Mouse (Mus musculus): ENCODE measurements at regions not wholly inside any gene's neighbourhood (a gene's known extent, or its start where the extent isn't known, plus 50 kb on each side); places are given as distances from the start of the nearest gene placed in this dataset.
A peak's percentile ranks its signal among the peaks of the same experiment; 100 is the strongest.

DNA sequence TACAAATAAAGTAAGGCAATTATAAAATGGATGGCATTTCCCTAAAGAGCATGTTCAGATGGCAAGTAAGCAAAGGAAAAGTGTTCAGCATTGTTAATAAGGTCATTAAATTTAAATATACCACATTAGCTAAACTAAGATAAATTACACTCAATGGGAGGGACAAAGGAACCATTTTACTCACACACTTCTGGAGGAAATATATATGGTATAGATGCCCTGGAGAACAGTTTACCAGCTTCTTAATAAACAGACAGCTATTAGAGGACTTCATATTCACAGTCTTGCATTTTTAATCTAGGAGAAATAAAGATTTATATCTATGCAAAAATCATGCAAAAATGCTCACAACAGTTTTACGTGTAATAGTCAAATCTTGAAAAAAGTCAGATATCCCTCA is 183.8 kb downstream of the Dthd1 start:
- no peak for ATAC-seq (replicated peaks; ENCODE audit: poor library complexity)

DNA sequence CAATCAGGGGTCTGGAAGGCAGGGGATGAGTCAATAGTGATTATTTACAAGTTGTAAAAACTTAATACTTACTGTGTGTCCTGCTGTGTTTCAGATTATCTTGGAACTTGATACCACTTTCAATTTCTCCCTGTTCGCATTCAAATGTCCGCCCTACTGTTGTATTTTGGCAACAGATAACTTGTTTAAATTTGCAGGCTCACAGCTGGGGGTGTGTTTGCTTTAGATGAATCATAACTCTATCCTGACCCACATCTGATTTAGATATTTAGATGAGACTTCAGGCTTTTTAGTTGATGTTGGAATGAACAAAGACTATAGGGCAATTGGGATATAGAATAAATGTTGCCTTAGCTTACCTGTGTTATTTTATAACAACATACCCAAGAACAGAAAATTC is 220.8 kb downstream of the Dthd1 start:
- no peak for ATAC-seq (replicated peaks; ENCODE audit: poor library complexity)

DNA sequence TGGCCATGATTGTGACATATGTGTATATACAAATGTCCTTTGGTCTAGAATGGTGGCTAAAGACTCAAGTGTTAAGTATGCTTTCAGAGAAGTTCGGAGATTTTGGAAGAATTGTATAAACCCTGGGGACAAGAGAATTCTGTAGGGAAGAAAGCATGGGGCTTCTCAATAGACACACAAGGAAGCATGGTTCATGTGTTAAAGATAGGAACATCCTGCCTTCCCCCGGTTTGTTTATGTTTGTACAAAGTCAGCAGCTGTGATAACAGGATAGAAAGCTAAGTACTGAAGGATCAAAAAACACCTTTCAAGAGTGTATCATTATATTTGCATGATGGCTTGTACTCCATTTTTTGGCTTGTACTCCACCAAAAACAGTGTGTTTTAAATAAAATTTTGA is 232.1 kb downstream of the Dthd1 start:
- no peak for ATAC-seq (replicated peaks; ENCODE audit: poor library complexity)

DNA sequence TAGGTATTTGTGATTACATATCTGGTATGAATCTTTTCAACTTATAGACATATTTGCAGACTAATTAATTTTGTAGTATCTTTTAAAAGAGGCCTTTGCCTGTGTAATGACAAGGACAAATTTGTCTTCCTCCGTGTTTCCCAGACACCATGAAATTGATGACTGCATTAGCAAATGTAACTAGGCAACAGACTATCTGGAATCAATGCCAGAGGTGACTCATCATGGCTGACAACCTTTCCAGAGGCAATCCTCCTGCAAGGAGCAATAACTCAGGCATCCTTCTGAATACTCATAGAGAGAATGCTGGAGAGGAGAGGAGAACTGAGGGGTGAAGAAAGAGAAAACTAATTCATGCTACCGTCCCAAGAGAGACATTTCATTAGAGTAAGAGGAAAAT is 249.7 kb downstream of the Dthd1 start:
- ATAC-seq (replicated peaks; ENCODE audit: poor library complexity) = no peak

DNA sequence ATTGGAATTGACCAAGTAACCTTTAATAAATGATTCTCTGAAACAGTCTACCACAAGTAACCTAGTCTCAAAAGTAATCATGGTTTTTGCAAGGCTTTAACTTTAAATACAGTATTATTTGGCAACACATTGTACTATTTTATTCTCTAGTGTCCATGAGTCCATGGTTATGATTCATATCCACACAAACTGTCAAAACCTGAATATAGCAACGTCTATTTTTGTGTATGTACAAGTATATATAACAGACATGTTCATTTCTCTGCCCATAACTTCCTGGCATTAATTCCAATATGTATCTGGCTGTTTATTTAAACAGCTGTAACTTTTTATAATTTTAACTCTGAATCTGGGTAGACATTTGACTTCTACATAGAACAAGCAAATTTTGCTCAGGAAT is 253.2 kb downstream of the Dthd1 start:
- no peak for ATAC-seq (replicated peaks; ENCODE audit: poor library complexity)

DNA sequence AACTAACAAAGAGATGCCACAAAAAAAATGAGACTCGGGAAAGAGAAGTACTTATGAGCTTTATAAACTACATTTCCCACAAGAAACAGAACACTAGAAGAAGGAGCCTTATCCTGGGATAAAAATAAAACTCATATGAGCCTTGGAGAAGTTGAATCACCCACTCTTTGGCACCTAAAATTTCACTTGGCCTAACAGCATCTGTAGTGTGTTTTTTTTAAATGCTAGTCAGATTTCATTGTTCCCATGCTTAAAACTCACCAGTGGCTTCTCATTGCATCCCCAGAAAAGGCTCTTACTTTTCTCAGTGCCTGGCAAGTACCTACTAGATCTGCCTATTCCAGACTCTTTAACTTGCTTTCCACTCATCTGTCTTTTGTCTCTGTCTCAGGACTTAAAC is 284.5 kb downstream of the Dthd1 start:
- no peak for ATAC-seq (replicated peaks; ENCODE audit: poor library complexity)

DNA sequence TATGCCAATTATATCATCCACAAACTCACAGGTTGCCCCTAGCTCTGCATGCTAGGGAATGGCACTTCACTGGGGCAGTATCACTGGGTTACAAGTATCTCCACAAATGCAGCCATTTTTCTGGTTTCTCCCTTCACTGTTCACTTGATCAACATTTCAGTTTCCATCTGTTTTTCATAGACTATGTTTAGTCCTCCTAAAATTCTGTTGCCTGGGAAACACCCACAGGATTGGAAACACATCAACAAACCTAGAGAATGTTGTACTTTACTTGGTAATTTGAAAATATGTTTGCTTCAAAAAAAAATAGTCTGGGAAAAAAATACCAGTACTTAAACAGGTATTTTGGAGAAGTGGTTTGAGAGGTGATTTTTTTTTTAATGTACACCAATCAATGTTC is 318.9 kb downstream of the Dthd1 start:
- no peak for ATAC-seq (replicated peaks; ENCODE audit: poor library complexity)

DNA sequence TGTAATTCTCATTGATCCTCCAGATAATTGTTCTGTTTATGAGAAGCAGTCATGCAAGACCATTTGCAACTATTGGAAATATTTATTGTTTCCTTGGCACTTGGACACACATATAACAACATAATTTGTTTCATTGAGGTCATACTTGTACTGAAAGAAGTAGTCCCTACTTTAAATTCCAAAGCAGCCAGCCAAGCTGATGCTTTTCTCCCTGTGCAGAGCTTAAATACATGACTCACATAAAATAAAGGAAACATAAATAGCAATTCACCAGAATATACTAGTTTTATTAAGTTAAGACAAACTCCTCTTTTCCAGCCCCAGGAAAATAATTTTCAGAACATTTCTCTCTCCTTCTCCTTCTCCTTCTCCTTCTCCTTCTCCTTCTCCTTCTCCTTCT is 324.3 kb downstream of the Dthd1 start:
- ATAC-seq (replicated peaks; ENCODE audit: poor library complexity) = no peak

DNA sequence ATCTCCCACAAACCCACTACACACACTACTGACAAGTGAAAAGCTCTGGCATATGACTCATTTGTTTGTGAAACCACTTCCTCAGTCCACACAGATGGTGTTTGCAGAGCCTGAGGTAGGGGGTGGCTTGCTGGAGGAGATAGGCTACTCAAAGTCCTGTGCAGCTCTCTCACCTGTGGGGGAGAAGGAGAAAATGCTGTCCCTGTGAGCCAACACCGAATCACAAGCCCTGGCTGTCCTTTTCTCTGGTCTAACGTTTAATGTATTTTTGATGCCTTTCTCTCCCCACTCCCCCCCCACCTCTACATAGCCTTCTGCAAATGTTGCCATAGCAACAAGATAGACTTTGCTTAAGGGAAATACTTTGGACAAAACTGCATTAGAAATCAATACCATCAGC is 356.1 kb downstream of the Dthd1 start:
- ATAC-seq (replicated peaks; ENCODE audit: poor library complexity) = 0 out of 2 replicates have a peak, but pooled peaks have one; percentile 29

DNA sequence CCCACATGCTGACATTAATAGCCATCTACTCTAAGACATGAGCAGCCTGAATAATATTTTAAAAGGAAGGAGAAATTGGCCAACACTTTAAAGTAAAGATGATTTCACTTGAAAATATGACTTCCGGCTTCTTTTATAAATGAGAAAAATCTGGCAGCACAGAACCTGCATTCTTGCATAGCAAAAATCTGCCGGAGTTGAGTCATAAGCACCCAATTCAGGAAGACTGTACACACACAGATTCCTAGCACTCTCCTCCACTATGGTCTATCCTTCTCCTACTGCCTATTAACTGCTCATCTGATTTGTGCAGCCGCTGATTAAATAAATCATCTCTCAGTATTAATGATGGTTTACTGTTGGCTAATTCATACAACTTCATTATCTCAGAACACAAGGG is 356.9 kb downstream of the Dthd1 start:
- ATAC-seq (replicated peaks; ENCODE audit: poor library complexity) = no peak

DNA sequence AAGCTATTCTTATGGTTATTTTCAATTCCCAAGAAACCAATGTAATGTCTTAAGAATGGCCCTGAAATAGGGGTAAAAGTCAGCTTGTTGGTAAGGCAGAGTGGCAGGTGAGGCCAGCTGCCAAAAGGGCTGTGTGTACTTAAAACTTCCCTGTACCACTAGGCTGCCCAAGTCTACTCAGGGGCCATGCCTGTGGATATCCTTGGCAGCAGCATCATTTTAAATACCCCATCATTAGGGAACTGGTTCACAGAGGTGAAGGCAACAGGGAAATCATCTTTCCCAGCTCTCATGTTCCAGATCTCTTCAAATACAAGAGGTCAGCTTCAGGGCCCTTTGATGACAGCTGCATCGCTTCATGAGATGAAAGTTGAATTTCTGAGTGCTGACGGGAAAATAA is 399.8 kb downstream of the Dthd1 start:
- ATAC-seq (replicated peaks; ENCODE audit: poor library complexity) = no peak

DNA sequence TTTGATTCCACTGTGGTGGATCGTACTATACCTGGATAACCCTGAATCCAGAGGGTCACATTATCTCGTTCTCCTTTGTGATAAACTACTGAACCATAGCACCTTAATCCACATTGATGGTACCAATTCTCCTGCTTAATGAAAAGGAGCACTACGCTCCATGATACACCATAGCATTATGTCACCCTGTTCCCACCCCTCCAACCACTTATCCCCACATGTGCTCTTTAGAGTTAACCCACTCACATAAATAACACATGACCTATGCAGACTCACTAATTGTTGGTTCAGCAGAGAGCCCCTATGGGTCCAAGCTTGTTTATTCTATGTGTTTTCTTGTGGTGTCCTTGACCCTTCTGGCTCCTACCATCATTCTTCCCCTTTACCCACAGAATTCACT is 405.8 kb downstream of the Dthd1 start:
- no peak for ATAC-seq (replicated peaks; ENCODE audit: poor library complexity)

DNA sequence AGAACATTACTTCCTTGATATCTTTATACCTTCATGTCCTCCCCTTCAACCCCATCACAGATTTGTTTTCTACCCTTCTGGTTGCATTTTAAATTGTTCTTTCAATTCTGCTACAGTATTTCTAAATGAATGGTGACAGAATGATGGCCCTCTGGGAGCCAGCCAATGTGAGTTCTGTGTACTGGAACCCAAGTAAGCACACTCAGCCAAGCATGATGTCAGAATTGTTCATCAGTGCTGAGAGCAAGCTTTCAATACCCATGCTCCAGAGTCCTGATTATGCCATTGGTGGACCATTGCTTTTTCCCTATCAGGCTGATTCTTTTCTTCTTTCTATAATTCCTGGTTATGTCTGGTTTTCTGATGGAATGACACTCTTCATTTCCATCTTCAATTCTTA is 386.3 kb upstream of the Nwd2 start:
- no peak for ATAC-seq (replicated peaks; ENCODE audit: poor library complexity)

All from megakaryocyte progenitor cell, adult 5-6 weeks (primary cell).